Mouse (Mus musculus) forebrain, embryonic 10.5 days (tissue): Measurements from ENCODE around the gene Arf3. TPM values are rescaled to one million over a fixed set of nuclear protein-coding genes. Genes with fewer than 3 reads are reported as not detected.

Experiments
- DNase-seq: peaks from one replicate; pipeline ENCODE4 v3.0.0-alpha.2; 2017; ENCODE audit warnings: low spot score; ENCODE audit errors: extremely low spot score
- H3K27ac ChIP-seq: fragments of 300-500 bp; sonication (generic); 2 replicates; pipeline ENCODE4 v1.5.1; 2016; ENCODE audit warnings: mild to moderate bottlenecking
- H3K27me3 ChIP-seq: fragments of 300-500 bp; sonication (generic); 2 replicates; pipeline ENCODE4 v1.6.1; 2016; ENCODE audit warnings: mild to moderate bottlenecking; ENCODE audit not compliant: poor library complexity, severe bottlenecking
- H3K36me3 ChIP-seq: fragments of 300-500 bp; sonication (generic); replicated peaks from 2 replicates; pipeline ENCODE4 v1.6.1; 2016; ENCODE audit warnings: mild to moderate bottlenecking, moderate library complexity
- H3K4me1 ChIP-seq: fragments of 300-500 bp; sonication (generic); 2 replicates; pipeline ENCODE4 v1.6.1; 2016
- H3K4me3 ChIP-seq: fragments of 300-500 bp; sonication (generic); 2 replicates; pipeline ENCODE4 v1.5.1; 2016; ENCODE audit warnings: mild to moderate bottlenecking, moderate library complexity
- H3K9me3 ChIP-seq: fragments of 300-500 bp; sonication (generic); 2 replicates; pipeline ENCODE4 v1.6.1; 2016; ENCODE audit warnings: mild to moderate bottlenecking, moderate library complexity
- WGBS: fragments of 180-500 bp; shearing (Covaris S2); methylation state at CpG from one replicate; pipeline ENCODE4 v1.1.7; 2016; 5-methylcytosine and 5-hydroxymethylcytosine counted together
- polyA plus RNA-seq: library from polyadenylated mRNA; unstranded; fragments of >200 nt; fragmentation: Nextera tagmentation; extraction: Ambion mirVana; gene quantifications from 2 replicates; pipeline ENCODE4 v1.2.1, GENCODE M21; 2016

Arf3 gene
- polyA plus RNA-seq, 1 experiment from 2014 or later = 42.1 TPM

- no peaks in the 10 kb centered on the region; the same call in 1 of the 2 replicates for H3K9me3 ChIP-seq
- no peak for DNase-seq
- no peaks in the 10 kb centered on the region for H3K36me3 ChIP-seq
- H3K27me3 ChIP-seq = peaks cover 98% of the 10 kb centered on the region
- WGBS = 43% methylated on average over 7 of the region's 7 CpGs
- peaks cover 14% of the 10 kb centered on the region for H3K4me1 ChIP-seq
- no peak overlapping the region for H3K27ac ChIP-seq
- H3K4me3 ChIP-seq = no peak overlapping the region
These were observed 22.7 kb upstream of the Arf3 start for GRCm38 (mm10) chr15:98785744-98786143.

GRCm38 (mm10) chr15:98781166-98781565 lies 18.2 kb upstream of the Arf3 start:
- 29% methylated on average over 6 of the region's 6 CpGs for WGBS
- no peak overlapping the region for H3K27ac ChIP-seq
- no peaks in the 10 kb centered on the region for H3K36me3 ChIP-seq
- H3K4me1 ChIP-seq = peaks cover 37% of the 10 kb centered on the region
- H3K4me3 ChIP-seq = no peak overlapping the region
- peaks cover 98% of the 10 kb centered on the region for H3K27me3 ChIP-seq
- H3K9me3 ChIP-seq = no peaks in the 10 kb centered on the region; the same call in 1 of the 2 replicates
- no peak for DNase-seq

GRCm38 (mm10) chr15:98780573-98780972 lies 17.6 kb upstream of the Arf3 start:
- Histone ChIP-seq H3K27ac (no peak overlapping the region), H3K36me3 (no peaks in the 10 kb centered on the region), H3K4me3 (no peak overlapping the region; the same call in 1 of the 2 replicates), H3K4me1 (peaks cover 43% of the 10 kb centered on the region), H3K9me3 (no peaks in the 10 kb centered on the region; the same call in 1 of the 2 replicates), H3K27me3 (peaks cover 98% of the 10 kb centered on the region)
- DNase-seq = peak; percentile 39
- 0% methylated on average over 13 of the region's 13 CpGs for WGBS

- Histone ChIP-seq H3K4me1 (peaks cover 45% of the 10 kb centered on the region), H3K9me3 (no peaks in the 10 kb centered on the region), H3K4me3 (no peak overlapping the region), H3K36me3 (no peaks in the 10 kb centered on the region), H3K27me3 (peaks cover 98% of the 10 kb centered on the region), H3K27ac (no peak overlapping the region)
- DNase-seq = no peak
- under 1% methylated on average over 8 of the region's 8 CpGs for WGBS
These were observed 17.1 kb upstream of the Arf3 start for GRCm38 (mm10) chr15:98780075-98780474.

- Histone ChIP-seq H3K27ac (no peak overlapping the region), H3K4me1 (peaks cover 50% of the 10 kb centered on the region), H3K4me3 (no peak overlapping the region), H3K36me3 (no peaks in the 10 kb centered on the region), H3K9me3 (no peaks in the 10 kb centered on the region), H3K27me3 (peaks cover 98% of the 10 kb centered on the region)
- 2% methylated on average over 11 of the region's 11 CpGs for WGBS
- DNase-seq = no peak
These were observed 15.8 kb upstream of the Arf3 start for GRCm38 (mm10) chr15:98778806-98779205.

- no peaks in the 10 kb centered on the region for H3K36me3 ChIP-seq
- H3K4me1 ChIP-seq = peaks cover 51% of the 10 kb centered on the region
- H3K27me3 ChIP-seq = peaks cover 100% of the 10 kb centered on the region
- H3K27ac ChIP-seq = no peak overlapping the region
- DNase-seq = peak; percentile 41
- peak overlapping the region; percentile 30 for H3K4me3 ChIP-seq
- WGBS = under 1% methylated on average over 25 of the region's 25 CpGs
- H3K9me3 ChIP-seq = no peaks in the 10 kb centered on the region
These were observed 15.3 kb upstream of the Arf3 start for GRCm38 (mm10) chr15:98778191-98778770.

GRCm38 (mm10) chr15:98777762-98778161 lies 14.7 kb upstream of the Arf3 start, which contains the start of gene Wnt10b:
TSS of gene Wnt10b (minus strand) at chr15:98778150.
- H3K4me3 ChIP-seq = peak within 1 kb of the TSS; percentile 30
- no peak within 1 kb of the TSS for H3K27ac ChIP-seq
- H3K9me3 ChIP-seq = no peaks in the 10 kb centered on the region
- DNase-seq = no peak
- no peaks in the 10 kb centered on the region for H3K36me3 ChIP-seq
- H3K27me3 ChIP-seq = peaks cover 100% of the 10 kb centered on the region
- 1% methylated on average over 33 of the region's 33 CpGs for WGBS
- H3K4me1 ChIP-seq = peaks cover 54% of the 10 kb centered on the region

GRCm38 (mm10) chr15:98777005-98777616 lies 14.1 kb upstream of the Arf3 start:
- H3K36me3 ChIP-seq = no peaks in the 10 kb centered on the region
- peaks cover 60% of the 10 kb centered on the region for H3K4me1 ChIP-seq
- H3K27me3 ChIP-seq = peaks cover 100% of the 10 kb centered on the region
- peak overlapping the region; percentile 37; the same call in 1 of the 2 replicates for H3K4me3 ChIP-seq
- DNase-seq = peak; percentile 39
- under 1% methylated on average over 19 of the region's 19 CpGs for WGBS
- no peaks in the 10 kb centered on the region for H3K9me3 ChIP-seq
- no peak overlapping the region for H3K27ac ChIP-seq

- H3K27me3 ChIP-seq = peaks cover 100% of the 10 kb centered on the region
- H3K9me3 ChIP-seq = no peaks in the 10 kb centered on the region
- no peaks in the 10 kb centered on the region for H3K36me3 ChIP-seq
- peak; percentile 35 for DNase-seq
- peaks cover 64% of the 10 kb centered on the region for H3K4me1 ChIP-seq
- H3K27ac ChIP-seq = peak overlapping the region; percentile 48; the same call in 1 of the 2 replicates
- under 1% methylated on average over 62 of the region's 62 CpGs for WGBS
- H3K4me3 ChIP-seq = peak overlapping the region; percentile 37
These were observed 13.4 kb upstream of the Arf3 start for GRCm38 (mm10) chr15:98776280-98777004.

- Histone ChIP-seq H3K27me3 (peaks cover 100% of the 10 kb centered on the region), H3K4me1 (peaks cover 62% of the 10 kb centered on the region), H3K27ac (no peak overlapping the region), H3K36me3 (no peaks in the 10 kb centered on the region), H3K9me3 (no peaks in the 10 kb centered on the region), H3K4me3 (no peak overlapping the region)
- DNase-seq = no peak
- WGBS = 2% methylated on average over 5 of the region's 5 CpGs
These were observed 12.5 kb upstream of the Arf3 start for GRCm38 (mm10) chr15:98775533-98775932.

- Histone ChIP-seq H3K36me3 (no peaks in the 10 kb centered on the region), H3K27me3 (peaks cover 100% of the 10 kb centered on the region), H3K27ac (no peak overlapping the region), H3K4me1 (peaks cover 55% of the 10 kb centered on the region), H3K9me3 (no peaks in the 10 kb centered on the region), H3K4me3 (no peak overlapping the region)
- 6% methylated on average over 15 of the region's 15 CpGs for WGBS
- peak; percentile 31 for DNase-seq
These were observed 11.1 kb upstream of the Arf3 start for GRCm38 (mm10) chr15:98774096-98774495.

GRCm38 (mm10) chr15:98772511-98773211 lies 9.6 kb upstream of the Arf3 start:
- Histone ChIP-seq H3K4me1 (peaks cover 42% of the 10 kb centered on the region), H3K4me3 (peak overlapping the region; percentile 31)
- WGBS = 1% methylated on average over 36 of the region's 36 CpGs

More at GRCm38 (mm10) chr15:98772511-98773211, 9.6 kb upstream of the Arf3 start:
- Histone ChIP-seq H3K36me3 (no peaks in the 10 kb centered on the region), H3K9me3 (no peaks in the 10 kb centered on the region), H3K27me3 (peaks cover 100% of the 10 kb centered on the region), H3K27ac (no peak overlapping the region)
- peak; percentile 53 for DNase-seq
